Mouse (Mus musculus) testis, adult 2 months (tissue): ENCODE data around the gene Faim2.

Experiments used
- CTCF ChIP-seq: fragments of 200-500 bp; IDR thresholded peaks from 2 replicates; pipeline ENCODE4 v1.5.1; 2012; ENCODE audit warnings: low read depth, mild to moderate bottlenecking, inconsistent platforms, low read length, moderate library complexity; ENCODE audit not compliant: control insufficient read depth, insufficient read depth, insufficient replicate concordance
- POLR2A ChIP-seq: fragments of 200-500 bp; IDR thresholded peaks from 2 replicates; pipeline ENCODE4 v1.6.1; 2012; ENCODE audit warnings: low read depth, mild to moderate bottlenecking, inconsistent platforms, low read length, moderate library complexity; ENCODE audit not compliant: control insufficient read depth

DNA sequence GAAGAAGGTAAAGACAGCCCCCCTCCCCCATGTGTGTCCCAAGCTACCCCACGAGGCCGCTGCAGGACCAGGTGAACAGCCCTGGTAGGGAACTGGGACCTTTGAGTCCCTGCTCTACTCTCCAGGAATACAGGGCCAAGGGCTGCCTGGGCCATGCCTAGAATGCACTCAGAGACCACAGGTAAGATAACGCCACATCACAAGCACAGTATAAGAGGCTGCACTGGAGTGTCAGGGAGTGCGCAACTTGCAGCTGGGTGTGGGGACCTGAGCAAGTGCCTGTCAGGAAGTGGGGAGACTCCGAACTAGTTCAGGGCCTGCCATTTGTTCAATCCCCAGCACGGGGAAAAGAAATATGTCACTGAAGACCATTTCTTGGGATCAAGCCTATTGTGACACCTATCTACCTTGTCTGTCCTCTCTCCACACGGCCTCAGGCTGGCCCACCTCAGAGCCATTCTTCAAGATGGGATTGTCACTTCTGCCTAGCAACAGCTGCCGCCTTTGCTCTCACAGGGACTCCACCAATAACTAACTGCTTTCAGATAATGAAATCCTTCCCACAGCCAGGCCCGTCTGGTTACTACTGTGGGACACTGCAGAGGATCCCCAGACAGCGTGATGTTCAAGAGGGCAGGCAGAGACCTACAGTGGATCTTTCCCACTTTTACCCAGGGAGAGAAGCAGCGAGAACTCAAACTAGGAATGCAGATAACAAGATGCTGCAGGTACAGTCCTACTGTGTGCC is 74.6 kb downstream of the Faim2 start:
- no peak for TF ChIP-seq POLR2A
- TF ChIP-seq CTCF, result no peak
